Mouse (Mus musculus) gonadal fat pad, adult 2 months (tissue): ENCODE results near the gene Hspb11. TPM values are rescaled to one million over a fixed set of nuclear protein-coding genes. Genes with fewer than 3 reads are reported as not detected.

ENCODE experiments used
- DNase-seq: peaks from one replicate; pipeline ENCODE4 v3.0.0-alpha.2; 2012; ENCODE audit warnings: low read depth
- polyA plus RNA-seq: library from polyadenylated mRNA; depleted of rRNA; stranded (reverse); fragments of >200 nt; gene quantifications from 2 replicates; pipeline ENCODE4 v1.2.3, GENCODE M21; 2012; rRNA removed

Hspb11 gene
- polyA plus RNA-seq, 1 experiment = 5.1 TPM

DNA sequence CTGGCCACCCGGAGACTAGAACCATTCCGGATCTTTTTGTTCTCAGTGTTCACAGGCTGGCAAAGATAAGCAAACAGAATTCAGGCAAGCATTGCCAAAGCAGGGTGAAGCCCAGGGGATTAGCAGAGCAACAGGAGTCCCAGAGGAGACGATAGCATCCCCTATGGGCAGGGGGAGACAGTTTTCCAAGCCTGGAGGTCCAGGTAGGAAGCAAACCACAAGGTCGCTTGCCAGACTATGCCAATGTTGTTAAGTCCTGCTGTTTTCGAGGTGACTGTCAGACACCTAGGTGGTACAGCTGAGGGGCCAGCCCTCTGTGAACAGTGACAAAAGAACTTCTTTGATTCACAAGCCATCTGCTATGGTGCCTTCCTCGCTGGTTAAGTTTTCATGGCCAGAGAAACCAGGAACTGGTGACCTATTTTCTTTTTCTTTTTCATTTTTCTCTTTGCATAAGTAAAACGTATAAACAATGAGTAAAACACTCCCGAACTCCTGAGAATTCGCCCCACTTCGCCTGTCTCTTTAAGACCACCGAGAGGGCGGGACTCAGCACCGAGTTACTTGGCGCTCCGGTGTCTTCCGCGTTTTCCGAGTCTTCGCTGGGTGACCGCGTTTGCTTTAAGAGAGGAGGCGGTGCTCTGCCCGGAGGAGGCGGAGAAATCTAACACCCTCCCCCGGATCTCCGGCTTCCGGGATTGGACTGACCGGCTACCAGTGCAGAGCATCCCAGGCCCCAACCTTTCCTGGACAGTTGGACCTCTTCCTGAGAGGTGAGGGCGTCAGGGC is 60.5 kb downstream of the Hspb11 start, which contains the start of gene Yipf1:
TSS of gene Yipf1 (plus strand) at position 674 of the 789 bp plus-strand sequence.
- DNase-seq = peak; percentile 28

DNA sequence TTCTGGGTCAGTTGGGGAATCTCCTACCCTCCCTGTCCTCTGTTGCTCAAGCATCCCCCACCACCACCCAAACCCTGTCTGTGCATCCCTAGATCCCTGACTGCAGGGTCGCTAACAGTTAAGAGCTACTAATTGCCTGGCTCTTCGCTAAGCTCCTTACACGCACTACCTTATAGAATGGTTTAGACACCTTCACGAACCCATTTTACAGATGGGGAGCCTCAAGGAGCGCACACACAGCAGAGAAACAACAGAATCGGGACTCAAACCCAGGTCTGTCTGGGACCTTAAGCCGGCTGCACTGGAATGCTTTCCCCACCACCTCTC is 61.0 kb downstream of the Hspb11 start:
- DNase-seq = no peak

DNA sequence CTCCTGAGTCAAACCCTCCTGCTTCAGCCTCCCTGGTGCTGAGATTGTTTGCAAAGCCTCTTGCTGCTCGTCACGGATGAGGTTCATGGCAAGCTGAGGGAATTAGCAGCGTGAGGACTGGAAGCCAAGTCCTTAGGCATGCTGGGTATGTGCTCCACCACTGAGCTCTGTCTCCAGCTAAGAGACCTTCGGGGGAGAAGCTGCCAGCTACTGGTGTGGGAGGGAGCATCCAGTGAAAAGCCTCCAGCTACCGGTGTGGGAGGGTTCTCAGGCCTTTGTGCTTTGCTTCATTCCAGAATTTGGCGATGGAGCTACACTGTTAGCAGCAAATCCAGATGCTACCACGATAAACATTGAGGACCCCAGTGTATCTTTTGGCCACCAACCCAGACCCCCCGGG is 65.3 kb downstream of the Hspb11 start:
- DNase-seq = no peak

DNA sequence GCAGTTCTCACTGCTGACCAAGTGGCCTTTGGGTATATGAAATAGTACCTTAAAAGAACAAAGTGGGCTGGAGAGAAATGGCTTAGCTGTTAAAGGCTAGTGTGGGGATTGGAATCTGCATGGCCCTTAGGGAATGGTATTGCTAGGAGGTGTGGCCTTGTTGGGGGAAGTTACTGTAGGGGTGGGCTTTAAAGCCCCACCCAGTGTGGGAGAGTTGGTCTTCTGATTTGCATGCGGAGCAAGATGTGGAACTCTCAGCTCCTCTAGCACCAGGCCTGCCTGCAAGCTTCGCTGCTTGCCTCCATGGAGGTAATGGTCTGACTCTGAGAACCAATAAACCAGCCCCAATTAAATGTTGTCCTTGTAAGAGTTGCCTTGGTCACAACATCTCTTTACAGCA is 67.6 kb downstream of the Hspb11 start:
- DNase-seq = no peak

DNA sequence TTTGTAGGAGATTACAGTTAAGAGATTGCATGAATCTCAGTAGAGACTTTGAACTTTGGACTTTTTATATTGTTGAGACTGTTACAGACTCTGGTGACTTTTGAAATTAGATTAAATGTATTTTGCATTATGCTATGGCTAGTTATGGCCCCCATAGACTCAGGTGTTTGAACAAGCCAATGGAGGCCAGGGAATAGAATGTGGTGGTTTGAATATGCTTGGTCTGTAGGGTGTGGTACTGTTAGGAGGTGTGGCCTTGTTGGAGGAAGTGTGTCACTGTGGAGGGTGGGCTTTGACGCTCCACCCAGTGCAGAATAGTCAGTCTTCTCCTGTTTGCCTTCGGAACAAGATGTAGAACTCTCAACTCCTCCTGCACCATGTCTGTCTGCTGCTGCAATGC is 69.7 kb downstream of the Hspb11 start:
- DNase-seq = no peak

DNA sequence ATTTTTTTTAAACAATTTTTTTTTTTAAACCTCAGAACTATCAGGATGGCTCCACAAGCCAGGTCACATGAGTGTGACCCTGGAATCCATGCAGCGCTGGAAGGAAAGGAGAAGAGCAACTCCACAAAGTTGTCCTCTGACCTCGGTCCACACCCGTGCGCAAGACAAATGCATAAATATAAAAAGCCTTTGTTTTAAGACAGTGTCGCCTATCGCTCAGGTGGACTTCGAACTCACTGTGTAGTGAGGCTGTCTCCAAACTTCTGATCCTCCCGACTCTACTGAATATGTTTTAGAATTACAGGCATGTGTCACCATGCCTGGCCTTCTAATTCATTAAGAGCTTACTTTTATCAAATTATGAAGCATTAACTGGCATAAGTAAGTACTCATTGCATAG is 75.1 kb downstream of the Hspb11 start:
- DNase-seq = no peak

Other genes starting within 250 kb of the Hspb11 start
- gene Mrpl37, start 186.7 kb upstream of the Hspb11 start, polyA plus RNA-seq = 181 and 182 TPM in 2 replicates
- 25.5 and 35.6 TPM in 2 replicates for gene Cyb5rl, start 186.6 kb upstream of the Hspb11 start, polyA plus RNA-seq
- gene Cdcp2, start 156.7 kb upstream of the Hspb11 start, polyA plus RNA-seq = 0.04 and 0.37 TPM in 2 replicates
- 369 and 382 TPM in 2 replicates for gene Tmem59, start 75.2 kb upstream of the Hspb11 start, polyA plus RNA-seq
- 6.9 and 8.1 TPM in 2 replicates for gene Tceanc2, start 74.5 kb upstream of the Hspb11 start, polyA plus RNA-seq
- gene Ldlrad1, start 44.4 kb upstream of the Hspb11 start, polyA plus RNA-seq = 0.19 and 0.23 TPM in 2 replicates
- 7.7 and 8.8 TPM in 2 replicates for gene Lrrc42, start 61 bp upstream of the Hspb11 start, polyA plus RNA-seq
- 0.91 and 1.3 TPM in 2 replicates for gene Dio1, start 53.6 kb downstream of the Hspb11 start, polyA plus RNA-seq
- gene Yipf1, start 60.8 kb downstream of the Hspb11 start, polyA plus RNA-seq = 50.7 and 55.4 TPM in 2 replicates
- gene Ndc1, start 114.2 kb downstream of the Hspb11 start, polyA plus RNA-seq = 12.7 and 15.8 TPM in 2 replicates
- gene Glis1, start 181.0 kb downstream of the Hspb11 start, polyA plus RNA-seq = 2.4 and 2.8 TPM in 2 replicates